14 mouse cellular contexts compared by ENCODE assay signal in the genomic region with DNA sequence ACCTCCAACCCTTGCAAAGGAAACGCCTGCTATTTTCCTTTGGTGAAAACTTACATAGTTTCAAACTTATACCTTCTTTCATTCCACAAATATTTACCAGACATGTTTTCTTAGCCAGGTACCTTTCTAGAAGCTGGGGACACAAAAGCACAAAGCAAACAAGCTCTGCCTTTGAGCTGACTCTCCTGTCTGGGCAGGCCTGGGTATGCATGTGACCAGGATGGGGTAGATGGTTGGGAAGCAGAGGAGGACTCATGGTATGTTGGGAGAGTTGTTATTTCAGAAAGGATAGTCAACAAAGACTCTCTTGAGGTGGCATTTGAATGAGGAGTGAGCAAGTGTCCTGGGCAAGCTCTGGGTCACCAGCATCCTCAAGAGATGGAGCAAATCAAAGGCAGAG. TPM values are rescaled to one million over a fixed set of nuclear protein-coding genes. Genes with fewer than 3 reads are reported as not detected.
"Had no signal": no experiment of that assay in that cellular context is flagged by ENCODE, and none has a peak within 500 bp of the region (broad histone marks: within the 10 kb centered on the region; RNA-seq: fewer than 3 reads in every experiment).

No protein-coding gene starts in this region.

- H3K9me3 ChIP-seq: liver, embryonic 12.5 days; midbrain, embryonic 12.5 days; neural tube, embryonic 13.5 days; neural tube, embryonic 15.5 days had no signal

- H3K4me3 ChIP-seq: liver, embryonic 12.5 days; midbrain, embryonic 10.5 days; midbrain, embryonic 12.5 days; myocyte; neural tube, embryonic 13.5 days; neural tube, embryonic 15.5 days had no signal

- ATAC-seq: midbrain, embryonic 16.5 days had no signal

- H3K4me2 ChIP-seq: liver, embryonic 12.5 days; lung, embryonic 14.5 days; midbrain, embryonic 12.5 days; neural tube, embryonic 13.5 days; neural tube, embryonic 15.5 days had no signal

- H3K27ac ChIP-seq: liver, embryonic 12.5 days; liver, embryonic 14.5 days; midbrain, embryonic 10.5 days; midbrain, embryonic 12.5 days; neural tube, embryonic 13.5 days; neural tube, embryonic 15.5 days had no signal

- H3K4me1 ChIP-seq: midbrain, embryonic 12.5 days; neural tube, embryonic 13.5 days had no signal

- DNase-seq: lung, postnatal 10 days; lung, postnatal 4 days; midbrain, embryonic 14.5 days; right cerebral cortex, adult 18-20 months had no signal

- H3K27me3 ChIP-seq: liver, embryonic 12.5 days; midbrain, embryonic 12.5 days; neural tube, embryonic 13.5 days; neural tube, embryonic 15.5 days had no signal

- H3K36me3 ChIP-seq: liver, embryonic 12.5 days; midbrain, embryonic 10.5 days; midbrain, embryonic 12.5 days; neural tube, embryonic 13.5 days; neural tube, embryonic 15.5 days had no signal

- H3K9ac ChIP-seq: liver, embryonic 12.5 days; liver, embryonic 14.5 days; lung, embryonic 14.5 days; midbrain, embryonic 12.5 days; neural tube, embryonic 13.5 days; neural tube, embryonic 15.5 days had no signal

RNA-seq across cellular contexts. Expression of a gene that starts 31.2 kb away (rescaled TPM):
- polyA plus RNA-seq: thymus, adult 2 months had no signal
